8 mouse cellular contexts compared by ENCODE assay signal in the genomic region with DNA sequence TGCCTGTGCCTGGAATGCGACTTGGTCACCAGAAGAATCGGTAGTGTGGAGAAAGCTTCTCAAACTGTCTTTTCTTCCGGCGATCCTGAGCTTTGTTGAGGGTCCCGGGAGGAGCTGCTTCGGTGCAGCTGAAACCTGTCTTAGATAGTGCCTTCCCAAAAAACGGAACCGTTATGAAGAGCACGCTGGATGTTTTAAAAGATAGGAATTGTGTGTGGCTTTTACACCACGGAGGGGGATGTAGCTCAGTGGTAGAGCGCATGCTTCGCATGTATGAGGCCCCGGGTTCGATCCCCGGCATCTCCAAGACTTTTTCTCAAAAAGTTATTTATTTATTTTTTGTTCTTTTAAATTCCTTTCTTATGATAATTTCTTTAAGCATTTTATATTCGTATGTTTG. TPM values are rescaled to one million over a fixed set of nuclear protein-coding genes. Genes with fewer than 3 reads are reported as not detected.
DNase-seq lines count a peak whose midpoint lies in the region; ATAC-seq and TF ChIP-seq lines count a peak whose summit lies in the region.

No protein-coding gene starts in this region.

- peak; percentile 88 for DNase-seq in lung, embryonic 14.5 days
- no peak for DNase-seq in lung, postnatal 4 days
- peak; percentile 69 for DNase-seq in cerebellum, adult 9-10 months
- peak; percentile 23 to 67 for DNase-seq in frontal cortex, postnatal 14 days (ENCODE audit: low spot score in 2 of 2)
- peak; percentile 29 to 44 for DNase-seq in left cerebral cortex, postnatal 36 days (ENCODE audit: low spot score in 2 of 2)
- peak; percentile 82 for DNase-seq in neural tube, embryonic 11.5 days (ENCODE audit: low spot score)
- DNase-seq in urinary bladder, postnatal 10 days (ENCODE audit: low spot score) = no peak
- no peak for DNase-seq in urinary bladder, postnatal 4 days (ENCODE audit: low spot score in 2 of 2)

- H3K36me3 ChIP-seq in lung, embryonic 14.5 days (ENCODE audit: insufficient read depth) = no peaks in the 10 kb centered on the region
- no peaks in the 10 kb centered on the region for H3K36me3 ChIP-seq in neural tube, embryonic 11.5 days (ENCODE audit: control insufficient read depth, insufficient read depth, low read length)

- peak; percentile 87 for ATAC-seq in lung, embryonic 14.5 days (ENCODE audit: insufficient read depth)
- ATAC-seq in neural tube, embryonic 11.5 days (ENCODE audit: insufficient read depth, low FRiP score, low TSS enrichment) = peak; percentile 86

- no peaks in the 10 kb centered on the region for H3K9me3 ChIP-seq in lung, embryonic 14.5 days (ENCODE audit: low read depth, low read length)
- no peaks in the 10 kb centered on the region for H3K9me3 ChIP-seq in neural tube, embryonic 11.5 days (ENCODE audit: control insufficient read depth, low read length)

- peak overlapping the region; percentile 40; the same call in 1 of the 2 replicates for H3K9ac ChIP-seq in lung, embryonic 14.5 days
- peak overlapping the region; percentile 53 for H3K9ac ChIP-seq in neural tube, embryonic 11.5 days (ENCODE audit: low read length)

- H3K4me2 ChIP-seq in lung, embryonic 14.5 days = peak overlapping the region; percentile 75
- H3K4me2 ChIP-seq in neural tube, embryonic 11.5 days (ENCODE audit: low read depth) = peak overlapping the region; percentile 55

- intact Hi-C loops in left cerebral cortex, postnatal 36 days (cut with DNase I) = no loop called here

- whole genome bisulfite sequencing in lung, embryonic 14.5 days = under 1% methylated on average over 16 of the region's 16 CpGs
- WGBS in neural tube, embryonic 11.5 days = 2% methylated on average over 16 of the region's 16 CpGs

- TF ChIP-seq CTCF in lung, embryonic 14.5 days (IDR thresholded peaks at IDR 0.05; ENCODE audit: low read depth) = no peak

- H3K27me3 ChIP-seq in lung, embryonic 14.5 days (ENCODE audit: insufficient read depth, low read length) = no peaks in the 10 kb centered on the region; the same call in 1 of the 2 replicates
- no peaks in the 10 kb centered on the region for H3K27me3 ChIP-seq in neural tube, embryonic 11.5 days (ENCODE audit: control insufficient read depth, insufficient read depth, low read length)

- H3K4me3 ChIP-seq in lung, embryonic 14.5 days (ENCODE audit: low read depth, low read length) = peak overlapping the region; percentile 48
- H3K4me3 ChIP-seq in neural tube, embryonic 11.5 days (ENCODE audit: low read depth, low read length) = peak overlapping the region; percentile 44

- no peaks in the 10 kb centered on the region for H3K4me1 ChIP-seq in lung, embryonic 14.5 days (ENCODE audit: insufficient read depth)
- no peaks in the 10 kb centered on the region for H3K4me1 ChIP-seq in neural tube, embryonic 11.5 days (ENCODE audit: control insufficient read depth, insufficient read depth, low read length)

- no peak overlapping the region for H3K27ac ChIP-seq in lung, embryonic 14.5 days (ENCODE audit: low read depth)
- H3K27ac ChIP-seq in neural tube, embryonic 11.5 days (ENCODE audit: low read depth, low read length) = no peak overlapping the region

RNA-seq across cellular contexts. Expression of gene Gpx5, which starts 38.5 kb away (rescaled TPM):
- not detected in 2 replicates for polyA plus RNA-seq in lung, embryonic 14.5 days (2014; fragmentation: Nextera tagmentation; extraction: Ambion mirVana)
- total RNA-seq in left cerebral cortex, postnatal 36 days (2021) = not detected
- not detected in 2 replicates for polyA plus RNA-seq in neural tube, embryonic 11.5 days (2014; fragmentation: Nextera tagmentation; extraction: Ambion mirVana)

RNA-seq across cellular contexts. Expression of gene Gpx6, which starts 57.9 kb away (rescaled TPM):
- polyA plus RNA-seq in lung, embryonic 14.5 days (2014; fragmentation: Nextera tagmentation; extraction: Ambion mirVana) = not detected in 2 replicates
- total RNA-seq in left cerebral cortex, postnatal 36 days (2021) = not detected
- polyA plus RNA-seq in neural tube, embryonic 11.5 days (2014; fragmentation: Nextera tagmentation; extraction: Ambion mirVana) = 0.30 TPM in 1 of 2 replicates, not detected in the other

Comparison
In these comparisons a context has a peak if more than half of its experiments do, and no peak if none do; other contexts are left out.
1. DNase-seq: peak in lung, embryonic 14.5 days (single experiment), cerebellum, adult 9-10 months (single experiment), frontal cortex, postnatal 14 days (2 of 2), left cerebral cortex, postnatal 36 days (2 of 2) and neural tube, embryonic 11.5 days (single experiment); none in lung, postnatal 4 days (0 of 2), urinary bladder, postnatal 10 days (single experiment) and urinary bladder, postnatal 4 days (0 of 2).